Mouse (Mus musculus): ENCODE results near the gene Tnip3. TPM values are rescaled to one million over a fixed set of nuclear protein-coding genes. Genes with fewer than 3 reads are reported as not detected.

Gene Tnip3
- polyA plus RNA-seq, 1 experiment from 2014 or later, result not detected

- no peak overlapping the region for H3K4me3 ChIP-seq (replicated peaks; ENCODE audit: low read length)
- no peak for DNase-seq (ENCODE audit: low spot score)
- no peaks in the 10 kb centered on the region for H3K9me3 ChIP-seq (ENCODE audit: control insufficient read depth, low read length)
- no peak overlapping the region for H3K4me2 ChIP-seq (replicated peaks)
- H3K9ac ChIP-seq, result no peak overlapping the region
- no peaks in the 10 kb centered on the region for H3K27me3 ChIP-seq (ENCODE audit: control insufficient read depth, insufficient read depth, low read length)
- no peaks in the 10 kb centered on the region for H3K36me3 ChIP-seq (replicated peaks; ENCODE audit: control insufficient read depth, insufficient read depth)
- H3K4me1 ChIP-seq (replicated peaks; ENCODE audit: control insufficient read depth, insufficient read depth, low read length), result no peaks in the 10 kb centered on the region
- WGBS, result 27% methylated on average over 11 of the region's 12 CpGs
- no peak for ATAC-seq (ENCODE audit: low FRiP score)
- no peak overlapping the region for H3K27ac ChIP-seq
Observed at GRCm38 (mm10) chr6:65597056-65597818, 72.1 kb downstream of the Tnip3 start.

GRCm38 (mm10) chr6:65598522-65598921, 73.4 kb downstream of the Tnip3 start:
- Histone ChIP-seq H3K9me3 (ENCODE audit: control insufficient read depth, low read length) (no peaks in the 10 kb centered on the region), H3K4me2 (replicated peaks) (no peak overlapping the region), H3K27me3 (ENCODE audit: control insufficient read depth, insufficient read depth, low read length) (no peaks in the 10 kb centered on the region), H3K9ac (no peak overlapping the region), H3K4me1 (replicated peaks; ENCODE audit: control insufficient read depth, insufficient read depth, low read length) (no peaks in the 10 kb centered on the region), H3K36me3 (replicated peaks; ENCODE audit: control insufficient read depth, insufficient read depth) (no peaks in the 10 kb centered on the region), H3K4me3 (replicated peaks; ENCODE audit: low read length) (no peak overlapping the region), H3K27ac (no peak overlapping the region)
- whole genome bisulfite sequencing, result 91% methylated on average over 3 of the region's 3 CpGs
- DNase-seq (ENCODE audit: low spot score) (no peak), ATAC-seq (ENCODE audit: low FRiP score) (no peak)

GRCm38 (mm10) chr6:65599865-65600739, 75.0 kb downstream of the Tnip3 start:
- 26% methylated on average over 7 of the region's 7 CpGs for WGBS
- H3K4me2 ChIP-seq (replicated peaks), result no peak overlapping the region
- no peak for DNase-seq (ENCODE audit: low spot score)

GRCm38 (mm10) chr6:65600887-65601286, 75.8 kb downstream of the Tnip3 start:
- Histone ChIP-seq H3K27me3 (ENCODE audit: control insufficient read depth, insufficient read depth, low read length) (no peaks in the 10 kb centered on the region), H3K27ac (no peak overlapping the region), H3K9ac (no peak overlapping the region), H3K36me3 (replicated peaks; ENCODE audit: control insufficient read depth, insufficient read depth) (no peaks in the 10 kb centered on the region), H3K4me1 (replicated peaks; ENCODE audit: control insufficient read depth, insufficient read depth, low read length) (no peaks in the 10 kb centered on the region), H3K4me2 (replicated peaks) (no peak overlapping the region), H3K4me3 (replicated peaks; ENCODE audit: low read length) (no peak overlapping the region), H3K9me3 (ENCODE audit: control insufficient read depth, low read length) (no peaks in the 10 kb centered on the region)
- DNase-seq (ENCODE audit: low spot score), result no peak
- ATAC-seq (ENCODE audit: low FRiP score), result no peak
- 53% methylated on average over 1 of the region's 1 CpGs for WGBS

More at GRCm38 (mm10) chr6:65599865-65600739, 75.0 kb downstream of the Tnip3 start:
- Histone ChIP-seq H3K4me1 (replicated peaks; ENCODE audit: control insufficient read depth, insufficient read depth, low read length) (no peaks in the 10 kb centered on the region), H3K9me3 (ENCODE audit: control insufficient read depth, low read length) (no peaks in the 10 kb centered on the region), H3K4me3 (replicated peaks; ENCODE audit: low read length) (no peak overlapping the region), H3K27ac (no peak overlapping the region), H3K27me3 (ENCODE audit: control insufficient read depth, insufficient read depth, low read length) (no peaks in the 10 kb centered on the region), H3K9ac (no peak overlapping the region), H3K36me3 (replicated peaks; ENCODE audit: control insufficient read depth, insufficient read depth) (no peaks in the 10 kb centered on the region)
- ATAC-seq (ENCODE audit: low FRiP score), result no peak

- H3K4me2 ChIP-seq (replicated peaks), result no peak overlapping the region
- no peak overlapping the region for H3K4me3 ChIP-seq (replicated peaks; ENCODE audit: low read length)
- DNase-seq (ENCODE audit: low spot score), result no peak
- no peaks in the 10 kb centered on the region for H3K4me1 ChIP-seq (replicated peaks; ENCODE audit: control insufficient read depth, insufficient read depth, low read length)
- no peaks in the 10 kb centered on the region for H3K36me3 ChIP-seq (replicated peaks; ENCODE audit: control insufficient read depth, insufficient read depth)
- WGBS, result 83% methylated on average over 4 of the region's 4 CpGs
- no peak overlapping the region for H3K9ac ChIP-seq
- ATAC-seq (ENCODE audit: low FRiP score), result no peak
- H3K27ac ChIP-seq, result no peak overlapping the region
- no peaks in the 10 kb centered on the region for H3K27me3 ChIP-seq (ENCODE audit: control insufficient read depth, insufficient read depth, low read length)
- H3K9me3 ChIP-seq (ENCODE audit: control insufficient read depth, low read length), result no peaks in the 10 kb centered on the region
Observed at GRCm38 (mm10) chr6:65605778-65606177, 80.7 kb downstream of the Tnip3 start.

- ATAC-seq (ENCODE audit: low FRiP score), result no peak
- no peak overlapping the region for H3K4me2 ChIP-seq (replicated peaks)
- H3K27me3 ChIP-seq (ENCODE audit: control insufficient read depth, insufficient read depth, low read length), result no peaks in the 10 kb centered on the region
- H3K4me3 ChIP-seq (replicated peaks; ENCODE audit: low read length), result no peak overlapping the region
- no peaks in the 10 kb centered on the region for H3K9me3 ChIP-seq (ENCODE audit: control insufficient read depth, low read length)
- DNase-seq (ENCODE audit: low spot score), result no peak
- H3K36me3 ChIP-seq (replicated peaks; ENCODE audit: control insufficient read depth, insufficient read depth), result no peaks in the 10 kb centered on the region
- H3K4me1 ChIP-seq (replicated peaks; ENCODE audit: control insufficient read depth, insufficient read depth, low read length), result no peaks in the 10 kb centered on the region
- H3K9ac ChIP-seq, result no peak overlapping the region
- no peak overlapping the region for H3K27ac ChIP-seq
Observed at GRCm38 (mm10) chr6:65606946-65607345, 81.8 kb downstream of the Tnip3 start.

- Histone ChIP-seq H3K4me1 (replicated peaks; ENCODE audit: control insufficient read depth, insufficient read depth, low read length) (no peaks in the 10 kb centered on the region), H3K9me3 (ENCODE audit: control insufficient read depth, low read length) (no peaks in the 10 kb centered on the region), H3K27ac (no peak overlapping the region), H3K4me2 (replicated peaks) (no peak overlapping the region), H3K4me3 (replicated peaks; ENCODE audit: low read length) (no peak overlapping the region), H3K27me3 (ENCODE audit: control insufficient read depth, insufficient read depth, low read length) (no peaks in the 10 kb centered on the region), H3K36me3 (replicated peaks; ENCODE audit: control insufficient read depth, insufficient read depth) (no peaks in the 10 kb centered on the region), H3K9ac (no peak overlapping the region)
- no peak for ATAC-seq (ENCODE audit: low FRiP score)
- DNase-seq (ENCODE audit: low spot score), result no peak
Observed at GRCm38 (mm10) chr6:65611834-65612233, 86.7 kb downstream of the Tnip3 start.

- Histone ChIP-seq H3K4me1 (replicated peaks; ENCODE audit: control insufficient read depth, insufficient read depth, low read length) (no peaks in the 10 kb centered on the region), H3K36me3 (replicated peaks; ENCODE audit: control insufficient read depth, insufficient read depth) (no peaks in the 10 kb centered on the region), H3K4me2 (replicated peaks) (no peak overlapping the region), H3K27ac (no peak overlapping the region), H3K9me3 (ENCODE audit: control insufficient read depth, low read length) (no peaks in the 10 kb centered on the region), H3K9ac (no peak overlapping the region), H3K27me3 (ENCODE audit: control insufficient read depth, insufficient read depth, low read length) (no peaks in the 10 kb centered on the region), H3K4me3 (replicated peaks; ENCODE audit: low read length) (no peak overlapping the region)
- ATAC-seq (ENCODE audit: low FRiP score), result no peak
- DNase-seq (ENCODE audit: low spot score), result no peak
Observed at GRCm38 (mm10) chr6:65613924-65614585, 88.9 kb downstream of the Tnip3 start.

- Histone ChIP-seq H3K4me2 (replicated peaks) (no peak overlapping the region), H3K4me3 (replicated peaks; ENCODE audit: low read length) (no peak overlapping the region), H3K36me3 (replicated peaks; ENCODE audit: control insufficient read depth, insufficient read depth) (no peaks in the 10 kb centered on the region), H3K9ac (no peak overlapping the region), H3K9me3 (ENCODE audit: control insufficient read depth, low read length) (no peaks in the 10 kb centered on the region), H3K27me3 (ENCODE audit: control insufficient read depth, insufficient read depth, low read length) (no peaks in the 10 kb centered on the region), H3K4me1 (replicated peaks; ENCODE audit: control insufficient read depth, insufficient read depth, low read length) (no peaks in the 10 kb centered on the region), H3K27ac (no peak overlapping the region)
- 67% methylated on average over 4 of the region's 4 CpGs for WGBS
- DNase-seq (ENCODE audit: low spot score) (no peak), ATAC-seq (ENCODE audit: low FRiP score) (no peak)
Observed at GRCm38 (mm10) chr6:65615641-65616040, 90.5 kb downstream of the Tnip3 start.
